10 mouse cellular contexts compared by ENCODE assay signal in the genomic region with DNA sequence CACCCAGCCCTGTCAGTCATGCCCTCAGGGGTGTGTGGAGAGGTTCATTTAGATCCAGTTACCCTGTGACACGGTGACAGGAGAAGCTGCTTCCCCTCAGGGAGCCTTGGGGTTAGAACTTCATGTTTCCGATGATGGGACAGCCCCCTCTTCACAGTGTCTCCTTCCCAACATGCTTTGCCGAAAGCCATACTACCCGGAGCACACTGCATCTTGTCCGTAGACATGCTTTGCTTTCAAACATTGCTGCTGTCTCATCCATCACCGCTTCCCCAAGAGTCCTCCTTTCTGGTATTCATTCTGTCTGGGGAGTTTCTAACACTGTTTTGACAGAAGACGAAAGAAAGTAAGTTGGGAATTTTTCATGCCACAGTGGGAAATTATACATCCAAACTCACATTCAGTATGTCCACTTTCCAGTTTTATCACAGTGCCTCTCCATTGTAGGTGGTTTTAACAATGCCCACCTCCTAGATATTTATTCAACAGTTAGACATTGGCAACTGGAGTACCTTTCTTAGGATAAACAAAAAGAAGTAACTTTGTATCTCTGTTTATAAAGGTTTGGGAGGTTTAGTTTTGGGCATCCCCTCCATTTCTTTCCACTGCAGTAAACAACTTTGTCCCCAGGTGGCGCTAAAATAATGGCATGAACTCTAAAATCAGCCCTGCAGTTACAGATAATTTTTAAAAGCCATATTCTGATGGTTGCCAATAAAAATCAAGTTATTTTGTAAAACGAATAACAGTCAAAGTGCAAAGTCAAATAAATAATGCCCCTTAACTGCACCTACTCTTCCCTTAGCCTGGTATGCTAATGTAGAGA. TPM values are rescaled to one million over a fixed set of nuclear protein-coding genes. Genes with fewer than 3 reads are reported as not detected.
DNase-seq lines count a peak whose midpoint lies in the region; ATAC-seq and TF ChIP-seq lines count a peak whose summit lies in the region.
"Had no signal": no experiment of that assay in that cellular context is flagged by ENCODE, and none has a peak within 500 bp of the region (broad histone marks: within the 10 kb centered on the region; RNA-seq: fewer than 3 reads in every experiment).

No protein-coding gene starts in this region.

- H3K9ac ChIP-seq in embryonic facial prominence, embryonic 14.5 days (ENCODE audit: low read depth, low read length): no peak overlapping the region
- H3K9ac ChIP-seq: liver, embryonic 13.5 days had no signal

- H3K9me3 ChIP-seq in E14TG2a.4 (ENCODE audit: low read length): no peaks in the 10 kb centered on the region
- no peaks in the 10 kb centered on the region for H3K9me3 ChIP-seq in embryonic facial prominence, embryonic 14.5 days (ENCODE audit: control insufficient read depth, low read length)
- H3K9me3 ChIP-seq: liver, embryonic 13.5 days had no signal

- ATAC-seq in embryonic facial prominence, embryonic 14.5 days (ENCODE audit: low read depth): no peak
- no peak for ATAC-seq in erythroid progenitor cell, adult 5-6 weeks (replicated peaks; ENCODE audit: low FRiP score, poor library complexity, severe bottlenecking)

- H3K27me3 ChIP-seq in E14TG2a.4 (ENCODE audit: insufficient read depth, low read length): no peaks in the 10 kb centered on the region
- no peaks in the 10 kb centered on the region for H3K27me3 ChIP-seq in embryonic facial prominence, embryonic 14.5 days (replicated peaks; ENCODE audit: control insufficient read depth, insufficient read depth, low read length)
- H3K27me3 ChIP-seq: liver, embryonic 13.5 days had no signal

- TF ChIP-seq CTCF in layer of hippocampus, adult 2 months (conservative IDR thresholded peaks at IDR 0.05): peak; percentile 89
- TF ChIP-seq CTCF in E14TG2a.4 (conservative IDR thresholded peaks at IDR 0.05; ENCODE audit: low read length): peak; percentile 79

- H3K4me3 ChIP-seq in layer of hippocampus, adult 2 months: no peak overlapping the region
- H3K4me3 ChIP-seq in E14TG2a.4 (replicated peaks; ENCODE audit: low read length): no peak overlapping the region
- H3K4me3 ChIP-seq in embryonic facial prominence, embryonic 14.5 days (ENCODE audit: low read depth, low read length): no peak overlapping the region
- H3K4me3 ChIP-seq: liver, embryonic 13.5 days had no signal

- peak; percentile 70 for DNase-seq in embryo, embryonic 10.5 days (ENCODE audit: low spot score)
- no peak for DNase-seq in embryo, embryonic 10 days (ENCODE audit: low spot score)
- DNase-seq in layer of hippocampus, adult 2 months (ENCODE audit: low spot score in 2 of 2): peak in 1 of 2 experiments; percentile 55
- DNase-seq in layer of hippocampus, adult 9-11 months: no peak
- peak; percentile 30 for DNase-seq in embryonic facial prominence, embryonic 14.5 days (ENCODE audit: low spot score)
- peak; percentile 48 for DNase-seq in retina, postnatal 1 day
- DNase-seq: liver, embryonic 13.5 days had no signal

- 28% methylated on average over 9 of the region's 9 CpGs for WGBS in embryonic facial prominence, embryonic 14.5 days

- no peak overlapping the region; the same call in 1 of the 2 replicates for H3K4me2 ChIP-seq in embryonic facial prominence, embryonic 14.5 days (ENCODE audit: low read depth, low read length)
- H3K4me2 ChIP-seq: liver, embryonic 13.5 days had no signal

- H3K4me1 ChIP-seq in E14TG2a.4 (replicated peaks; ENCODE audit: low read depth, low read length): peaks cover 32% of the 10 kb centered on the region
- H3K4me1 ChIP-seq in embryonic facial prominence, embryonic 14.5 days (ENCODE audit: control insufficient read depth, insufficient read depth, low read length): peaks cover 9% of the 10 kb centered on the region

- H3K27ac ChIP-seq in layer of hippocampus, adult 2 months: 0 out of 2 replicates have a peak overlapping the region, but pooled peaks have one; percentile 23
- H3K27ac ChIP-seq in embryonic facial prominence, embryonic 14.5 days (replicated peaks; ENCODE audit: low read depth, low read length): no peak overlapping the region
- H3K27ac ChIP-seq: liver, embryonic 13.5 days had no signal

- H3K36me3 ChIP-seq in E14TG2a.4 (ENCODE audit: insufficient read depth, low read length): peaks cover 25% of the 10 kb centered on the region
- H3K36me3 ChIP-seq in embryonic facial prominence, embryonic 14.5 days (ENCODE audit: control insufficient read depth, insufficient read depth, low read length): peaks cover 22% of the 10 kb centered on the region

RNA-seq across cellular contexts. Expression of a gene that starts 14.6 kb away (rescaled TPM):
- total RNA-seq in layer of hippocampus, adult 2 months (2021): not detected
- 0.16 TPM in 1 of 2 replicates, not detected in the other for polyA plus RNA-seq in embryonic facial prominence, embryonic 14.5 days (2014; fragmentation: Nextera tagmentation; extraction: Ambion mirVana)
- not detected in 2 replicates for total RNA-seq in erythroid progenitor cell, adult 5-6 weeks (2015; ENCODE audit: low replicate concordance)
- total RNA-seq in erythroid progenitor cell, adult 5-6 weeks (2017; ENCODE audit: low replicate concordance): not detected in 2 replicates
- polyA plus RNA-seq: small intestine, adult 2 months had no signal

RNA-seq across cellular contexts. Expression of a gene that starts 18.8 kb away (rescaled TPM):
- total RNA-seq in layer of hippocampus, adult 2 months (2021): 10 to 100 TPM; 61.1 to 62.5 TPM
- polyA plus RNA-seq in embryonic facial prominence, embryonic 14.5 days (2014; fragmentation: Nextera tagmentation; extraction: Ambion mirVana): 100 and 108 TPM in 2 replicates
- 91.4 and 105 TPM in 2 replicates for total RNA-seq in erythroid progenitor cell, adult 5-6 weeks (2015; ENCODE audit: low replicate concordance)
- total RNA-seq in erythroid progenitor cell, adult 5-6 weeks (2017; ENCODE audit: low replicate concordance): 118 and 144 TPM in 2 replicates

RNA-seq across cellular contexts. Expression of a gene that starts 19.0 kb away (rescaled TPM):
- 10 to 100 TPM; 13.6 to 15.9 TPM for total RNA-seq in layer of hippocampus, adult 2 months (2021)
- polyA plus RNA-seq in embryonic facial prominence, embryonic 14.5 days (2014; fragmentation: Nextera tagmentation; extraction: Ambion mirVana): 26.8 and 28.0 TPM in 2 replicates
- 86.1 and 90.5 TPM in 2 replicates for total RNA-seq in erythroid progenitor cell, adult 5-6 weeks (2015; ENCODE audit: low replicate concordance)
- total RNA-seq in erythroid progenitor cell, adult 5-6 weeks (2017; ENCODE audit: low replicate concordance): 99.1 and 105 TPM in 2 replicates

RNA-seq across cellular contexts. Expression of a gene that starts 41.7 kb away (rescaled TPM):
- total RNA-seq in layer of hippocampus, adult 2 months (2021): under 1 TPM; 0.49 to 0.54 TPM
- 0.89 and 1.8 TPM in 2 replicates for polyA plus RNA-seq in embryonic facial prominence, embryonic 14.5 days (2014; fragmentation: Nextera tagmentation; extraction: Ambion mirVana)
- total RNA-seq in erythroid progenitor cell, adult 5-6 weeks (2015; ENCODE audit: low replicate concordance): not detected in 2 replicates
- not detected in 2 replicates for total RNA-seq in erythroid progenitor cell, adult 5-6 weeks (2017; ENCODE audit: low replicate concordance)
- polyA plus RNA-seq: small intestine, adult 2 months had no signal

Comparison
In these comparisons a context has a peak if more than half of its experiments do, and no peak if none do; other contexts are left out.
1. DNase-seq: peak in embryo, embryonic 10.5 days (single experiment), embryonic facial prominence, embryonic 14.5 days (single experiment) and retina, postnatal 1 day (single experiment); none in embryo, embryonic 10 days (single experiment) and layer of hippocampus, adult 9-11 months (single experiment).
2. RNA of a gene that starts 19.0 kb away (total RNA-seq): 86.1 to 105 TPM in erythroid progenitor cell, adult 5-6 weeks; 13.6 to 15.9 TPM in layer of hippocampus, adult 2 months; every median in the first group is over 4 times any median in the second.